Mouse (Mus musculus) ES-Bruce4 (cell line): ENCODE measurements around the gene Cacybp.

Experiments
- CTCF ChIP-seq: IDR thresholded peaks from one replicate; pipeline ENCODE4 v1.8.1; 2011; ENCODE audit warnings: low read depth, low read length
- POLR2A ChIP-seq: IDR thresholded peaks from one replicate; pipeline ENCODE4 v1.8.1; 2011; ENCODE audit warnings: low read length; ENCODE audit not compliant: insufficient read depth

GRCm38 (mm10) chr1:160176903-160177302 lies 35.8 kb downstream of the Cacybp start:
- TF ChIP-seq CTCF (no peak), POLR2A (no peak)
